Comparison of ENCODE assay signal across 9 mouse cellular contexts in genomic region chr5:98855741-98856140, GRCm38 (mm10). TPM values are rescaled to one million over a fixed set of nuclear protein-coding genes. Genes with fewer than 3 reads are reported as not detected.
DNase-seq lines count a peak whose midpoint lies in the region; ATAC-seq lines count a peak whose summit lies in the region.
"Had no signal": no experiment of that assay in that cellular context is flagged by ENCODE, and none has a peak within 500 bp of the region (broad histone marks: within the 10 kb centered on the region; RNA-seq: fewer than 3 reads in every experiment).

No protein-coding gene starts in this region.

- H3K4me2 ChIP-seq in lung, embryonic 15.5 days: peak overlapping the region; percentile 99
- peak overlapping the region; percentile 96 for H3K4me2 ChIP-seq in forebrain, embryonic 12.5 days
- H3K4me2 ChIP-seq in limb, embryonic 13.5 days (replicated peaks): peak overlapping the region; percentile 99
- peak overlapping the region; percentile 79 for H3K4me2 ChIP-seq in stomach, embryonic 16.5 days (ENCODE audit: low read depth, low read length)

- WGBS in lung, embryonic 15.5 days: 4% methylated on average over 12 of the region's 12 CpGs
- WGBS in forebrain, embryonic 12.5 days: 16% methylated on average over 12 of the region's 12 CpGs
- WGBS in limb, embryonic 13.5 days: 5% methylated on average over 12 of the region's 12 CpGs
- 5% methylated on average over 12 of the region's 12 CpGs for WGBS in stomach, embryonic 16.5 days

- 0 out of 2 replicates have a peak overlapping the region, but pooled peaks have one; percentile 53 for H3K27ac ChIP-seq in lung, embryonic 15.5 days
- no peak overlapping the region for H3K27ac ChIP-seq in forebrain, embryonic 12.5 days
- H3K27ac ChIP-seq in limb, embryonic 13.5 days: no peak overlapping the region
- H3K27ac ChIP-seq in stomach, embryonic 16.5 days (ENCODE audit: low read length): no peak overlapping the region
- H3K27ac ChIP-seq: liver, embryonic 14.5 days had no signal

- intact Hi-C loops in left cerebral cortex, postnatal 10 days (cut with DNase I): no loop called here

- H3K36me3 ChIP-seq in lung, embryonic 15.5 days: no peaks in the 10 kb centered on the region
- no peaks in the 10 kb centered on the region for H3K36me3 ChIP-seq in forebrain, embryonic 12.5 days (replicated peaks)
- no peaks in the 10 kb centered on the region for H3K36me3 ChIP-seq in limb, embryonic 13.5 days
- H3K36me3 ChIP-seq in stomach, embryonic 16.5 days (ENCODE audit: control insufficient read depth, insufficient read depth, low read length): no peaks in the 10 kb centered on the region

- DNase-seq in lung, postnatal 4 days: no peak
- DNase-seq in cerebellum, adult 11 months: no peak
- no peak for DNase-seq in left cerebral cortex, postnatal 10 days (ENCODE audit: extremely low spot score in 1 of 2, low spot score in 2 of 2)
- DNase-seq: spleen, adult 18-20 months had no signal

- peaks cover 45% of the 10 kb centered on the region for H3K27me3 ChIP-seq in lung, embryonic 15.5 days
- H3K27me3 ChIP-seq in forebrain, embryonic 12.5 days: peaks cover 44% of the 10 kb centered on the region
- peaks cover 64% of the 10 kb centered on the region for H3K27me3 ChIP-seq in limb, embryonic 13.5 days
- H3K27me3 ChIP-seq in stomach, embryonic 16.5 days (ENCODE audit: control insufficient read depth, insufficient read depth, low read length): peaks cover 33% of the 10 kb centered on the region

- H3K9ac ChIP-seq in lung, embryonic 15.5 days: peak overlapping the region; percentile 48
- no peak overlapping the region for H3K9ac ChIP-seq in forebrain, embryonic 12.5 days
- H3K9ac ChIP-seq in limb, embryonic 13.5 days: peak overlapping the region; percentile 70
- H3K9ac ChIP-seq in stomach, embryonic 16.5 days (ENCODE audit: low read length): peak overlapping the region; percentile 68
- H3K9ac ChIP-seq: liver, embryonic 14.5 days had no signal

- no peak for ATAC-seq in lung, embryonic 15.5 days (ENCODE audit: borderline replicate concordance, extremely low read depth, low FRiP score, low TSS enrichment)
- no peak for ATAC-seq in forebrain, embryonic 12.5 days (ENCODE audit: low FRiP score)
- no peak for ATAC-seq in limb, embryonic 13.5 days (ENCODE audit: low FRiP score, low read depth)
- no peak for ATAC-seq in stomach, embryonic 16.5 days (ENCODE audit: insufficient read depth, low FRiP score)

- H3K4me1 ChIP-seq in lung, embryonic 15.5 days: peaks cover 6% of the 10 kb centered on the region; the same call in 1 of the 2 replicates
- H3K4me1 ChIP-seq in forebrain, embryonic 12.5 days: peaks cover 16% of the 10 kb centered on the region
- H3K4me1 ChIP-seq in limb, embryonic 13.5 days: peaks cover 14% of the 10 kb centered on the region
- peaks cover 11% of the 10 kb centered on the region for H3K4me1 ChIP-seq in stomach, embryonic 16.5 days (ENCODE audit: control insufficient read depth, insufficient read depth, low read length)

- no peaks in the 10 kb centered on the region for H3K9me3 ChIP-seq in lung, embryonic 15.5 days
- no peaks in the 10 kb centered on the region for H3K9me3 ChIP-seq in forebrain, embryonic 12.5 days
- H3K9me3 ChIP-seq in limb, embryonic 13.5 days: no peaks in the 10 kb centered on the region
- H3K9me3 ChIP-seq in stomach, embryonic 16.5 days (replicated peaks; ENCODE audit: control insufficient read depth, low read length): no peaks in the 10 kb centered on the region

- peak overlapping the region; percentile 65 for H3K4me3 ChIP-seq in lung, embryonic 15.5 days
- peak overlapping the region; percentile 54 for H3K4me3 ChIP-seq in forebrain, embryonic 12.5 days (replicated peaks)
- peak overlapping the region; percentile 62 for H3K4me3 ChIP-seq in limb, embryonic 13.5 days
- H3K4me3 ChIP-seq in stomach, embryonic 16.5 days (replicated peaks; ENCODE audit: low read length): peak overlapping the region; percentile 50

RNA-seq across cellular contexts. Expression of gene Bmp3, which starts 1.5 kb away (rescaled TPM):
- polyA plus RNA-seq in lung, embryonic 15.5 days (2015; fragmentation: Nextera tagmentation; extraction: Ambion mirVana): 6.9 and 7.7 TPM in 2 replicates
- 0.86 and 0.96 TPM in 2 replicates for polyA plus RNA-seq in forebrain, embryonic 12.5 days (2016; fragmentation: Nextera tagmentation; extraction: Ambion mirVana)
- 3.0 and 3.3 TPM in 2 replicates for polyA plus RNA-seq in limb, embryonic 13.5 days (2015; fragmentation: Nextera tagmentation; extraction: Ambion mirVana)
- polyA plus RNA-seq in stomach, embryonic 16.5 days (2015; fragmentation: Nextera tagmentation; extraction: Ambion mirVana): 3.0 and 4.1 TPM in 2 replicates
- total RNA-seq in left cerebral cortex, postnatal 10 days (2021): 10 to 100 TPM; 12.9 to 13.7 TPM
